Mouse (Mus musculus): ENCODE results near the gene Olfr312. TPM values are rescaled to one million over a fixed set of nuclear protein-coding genes. Genes with fewer than 3 reads are reported as not detected.

Olfr312 gene
- total RNA-seq (2023), result not detected in 4 replicates

GRCm38 (mm10) chr11:58828937-58829336, at the start of gene Olfr312:
Olfr312 (plus strand) TSS chr11:58829237.

GRCm38 (mm10) chr11:58782480-58783089, 46.5 kb upstream of the Olfr312 start, which contains the start of gene Olfr314:
Olfr314 (plus strand) TSS chr11:58782952.

GRCm38 (mm10) chr11:58801558-58802228, 27.3 kb upstream of the Olfr312 start, which contains the start of gene Fam183b:
Fam183b (minus strand) TSS chr11:58801960.

GRCm38 (mm10) chr11:58814700-58815099, 14.3 kb upstream of the Olfr312 start, which contains the start of gene Olfr313:
Olfr313 (plus strand) TSS chr11:58815000.

GRCm38 (mm10) chr11:58838951-58839350, 9.9 kb downstream of the Olfr312 start, which contains the start of gene Olfr311:
Olfr311 (plus strand) TSS chr11:58839251.

GRCm38 (mm10) chr11:58846919-58847461, 18.0 kb downstream of the Olfr312 start, which contains the start of gene Gm12258:
Gm12258 (plus strand) TSS chr11:58847158.

GRCm38 (mm10) chr11:58867039-58867953, 38.3 kb downstream of the Olfr312 start, which contains the start of gene 2810021J22Rik:
2810021J22Rik (plus strand) TSS chr11:58867216.

Other genes with a start within 250 kb of the Olfr312 start
- not detected in 4 replicates for gene Olfr324, start 234.1 kb upstream of the Olfr312 start, total RNA-seq (2023)
- not detected in 4 replicates for gene 2210407C18Rik, start 213.2 kb upstream of the Olfr312 start, total RNA-seq (2023)
- not detected in 4 replicates for gene Olfr323, start 198.7 kb upstream of the Olfr312 start, total RNA-seq (2023)
- not detected in 4 replicates for gene Trim58, start 188.8 kb upstream of the Olfr312 start, total RNA-seq (2023)
- not detected in 4 replicates for gene Olfr322, start 170.5 kb upstream of the Olfr312 start, total RNA-seq (2023)
- gene Olfr320, start 148.1 kb upstream of the Olfr312 start, total RNA-seq (2023), result not detected in 4 replicates
- gene Olfr319, start 130.1 kb upstream of the Olfr312 start, total RNA-seq (2023), result not detected in 4 replicates
- 0.41 to 1.1 TPM (median 0.60 TPM) in 4 replicates for gene Olfr318, start 105.2 kb upstream of the Olfr312 start, total RNA-seq (2023)
- gene Olfr317, start 90.0 kb upstream of the Olfr312 start, total RNA-seq (2023), result not detected in 4 replicates
- not detected in 4 replicates for gene Olfr316, start 76.5 kb upstream of the Olfr312 start, total RNA-seq (2023)
- gene Olfr315, start 56.0 kb upstream of the Olfr312 start, total RNA-seq (2023), result not detected in 4 replicates
- gene Olfr314, start 46.3 kb upstream of the Olfr312 start, total RNA-seq (2023), result 0.20 TPM in 1 of 4 replicates, not detected in the others
- not detected in 4 replicates for gene Fam183b, start 27.3 kb upstream of the Olfr312 start, total RNA-seq (2023)
- not detected in 4 replicates for gene Olfr313, start 14.2 kb upstream of the Olfr312 start, total RNA-seq (2023)
- gene Olfr311, start 10.0 kb downstream of the Olfr312 start, total RNA-seq (2023), result not detected in 4 replicates
- gene Gm12258, start 17.9 kb downstream of the Olfr312 start, total RNA-seq (2023), result 4.1 to 8.8 TPM (median 5.6 TPM) in 4 replicates
- gene 2810021J22Rik, start 38.0 kb downstream of the Olfr312 start, total RNA-seq (2023), result 10.3 to 12.2 TPM (median 11.0 TPM) in 4 replicates
- gene Zfp39, start 75.0 kb downstream of the Olfr312 start, total RNA-seq (2023), result 9.9 to 13.0 TPM (median 11.6 TPM) in 4 replicates
- gene Btnl10, start 88.7 kb downstream of the Olfr312 start, total RNA-seq (2023), result not detected in 4 replicates
- gene Rnf187, start 109.7 kb downstream of the Olfr312 start, total RNA-seq (2023), result 113 to 129 TPM (median 118 TPM) in 4 replicates
- gene Hist3h2ba, start 119.7 kb downstream of the Olfr312 start, total RNA-seq (2023), result 20.4 to 26.0 TPM (median 20.9 TPM) in 4 replicates
- 61.7 to 72.8 TPM (median 69.5 TPM) in 4 replicates for gene Hist3h2a, start 125.4 kb downstream of the Olfr312 start, total RNA-seq (2023)
- gene Trim17, start 125.4 kb downstream of the Olfr312 start, total RNA-seq (2023), result 0.16 to 0.39 TPM (median 0.28 TPM) in 4 replicates
- 110 to 128 TPM (median 119 TPM) in 4 replicates for gene Trim11, start 148.9 kb downstream of the Olfr312 start, total RNA-seq (2023)